Mouse (Mus musculus): ENCODE measurements around the gene Ccl26.
"Not testable (repeated sequence)": the region's sequence is repeated elsewhere in the genome, so short reads cannot be mapped to it uniquely, and the experiment has no call there.

Ccl26 gene

GRCm38 (mm10) chr5:135563469-135563868, at the start of gene Ccl26:
Gene Ccl26, minus strand, starts transcription at chr5:135563569.
- DNase-seq = no peak

- no peak for DNase-seq
Observed at GRCm38 (mm10) chr5:135609794-135610193, 46.4 kb upstream of the Ccl26 start.

- DNase-seq = no peak
Observed at GRCm38 (mm10) chr5:135607581-135607980, 44.2 kb upstream of the Ccl26 start.

GRCm38 (mm10) chr5:135606717-135607116, 43.3 kb upstream of the Ccl26 start:
- not testable (repeated sequence) for DNase-seq

GRCm38 (mm10) chr5:135604643-135605042, 41.3 kb upstream of the Ccl26 start:
- not testable (repeated sequence) for DNase-seq

- peak; percentile 44 for DNase-seq
Observed at GRCm38 (mm10) chr5:135589996-135590784, 26.8 kb upstream of the Ccl26 start.

GRCm38 (mm10) chr5:135587764-135588163, 24.4 kb upstream of the Ccl26 start:
- no peak for DNase-seq

- DNase-seq = no peak
Observed at GRCm38 (mm10) chr5:135585691-135586090, 22.3 kb upstream of the Ccl26 start.

GRCm38 (mm10) chr5:135582330-135582729, 19.0 kb upstream of the Ccl26 start:
- DNase-seq = no peak

GRCm38 (mm10) chr5:135579331-135579751, 16.0 kb upstream of the Ccl26 start:
- DNase-seq = no peak

GRCm38 (mm10) chr5:135576055-135576454, 12.7 kb upstream of the Ccl26 start:
- DNase-seq = no peak

GRCm38 (mm10) chr5:135573006-135573405, 9.6 kb upstream of the Ccl26 start, which contains the start of gene Ccl24:
Gene Ccl24, minus strand, starts transcription at chr5:135573049.
- DNase-seq = no peak

- DNase-seq = no peak
Observed at GRCm38 (mm10) chr5:135568698-135569097, 5.3 kb upstream of the Ccl26 start.

- DNase-seq = no peak
Observed at GRCm38 (mm10) chr5:135567556-135568265, 4.3 kb upstream of the Ccl26 start.

GRCm38 (mm10) chr5:135557671-135558070, 5.7 kb downstream of the Ccl26 start:
- DNase-seq = no peak

GRCm38 (mm10) chr5:135557051-135557450, 6.3 kb downstream of the Ccl26 start:
- no peak for DNase-seq

- no peak for DNase-seq
Observed at GRCm38 (mm10) chr5:135556259-135556658, 7.1 kb downstream of the Ccl26 start.

GRCm38 (mm10) chr5:135551591-135551990, 11.8 kb downstream of the Ccl26 start:
- no peak for DNase-seq

GRCm38 (mm10) chr5:135550910-135551309, 12.5 kb downstream of the Ccl26 start:
- DNase-seq = no peak

GRCm38 (mm10) chr5:135547990-135548389, 15.4 kb downstream of the Ccl26 start:
- DNase-seq = no peak

- peak; percentile 100 for DNase-seq
Observed at GRCm38 (mm10) chr5:135544865-135545797, 18.2 kb downstream of the Ccl26 start, which contains the start of gene Hip1. Gene Hip1, minus strand, starts transcription at chr5:135545120.

- DNase-seq = peak; percentile 25
Observed at GRCm38 (mm10) chr5:135544032-135544558, 19.3 kb downstream of the Ccl26 start.

All from kidney, adult 18-20 months (tissue).